Mouse (Mus musculus): Measurements from ENCODE around the gene Dop1a.

The Dop1a gene

DNA sequence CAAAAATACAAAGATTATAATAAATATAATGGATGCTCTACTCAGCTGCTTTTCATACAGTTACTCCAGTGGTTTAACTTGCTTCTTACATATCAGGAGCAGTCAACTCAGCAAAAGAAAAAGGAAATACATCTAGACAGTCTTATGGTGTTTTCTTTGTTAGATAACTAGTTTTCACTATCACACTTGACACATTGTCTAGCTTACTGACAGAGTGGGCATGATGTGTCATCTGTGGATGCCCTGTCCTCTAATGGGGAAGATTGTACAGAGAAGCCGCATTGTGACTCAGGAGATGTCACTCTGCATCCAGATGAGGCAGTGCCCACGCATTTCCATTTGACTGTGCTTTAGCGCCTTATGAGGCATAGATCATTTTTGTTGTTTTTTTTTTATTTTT, 32.1 kb downstream of the Dop1a start:
- DNase-seq (ENCODE audit: inconsistent age in 2 of 2, low spot score in 1 of 2): no peak

GRCm38 (mm10) chr9:86507437-86507836, 40.5 kb downstream of the Dop1a start:
- no peak for DNase-seq (ENCODE audit: inconsistent age in 2 of 2, low spot score in 1 of 2)

- DNase-seq (ENCODE audit: inconsistent age in 2 of 2, low spot score in 1 of 2): no peak
These were observed 46.8 kb downstream of the Dop1a start for GRCm38 (mm10) chr9:86513733-86514132.

GRCm38 (mm10) chr9:86514390-86514789, 47.4 kb downstream of the Dop1a start:
- no peak for DNase-seq (ENCODE audit: inconsistent age in 2 of 2, low spot score in 1 of 2)

GRCm38 (mm10) chr9:86514798-86515197, 47.8 kb downstream of the Dop1a start:
- no peak for DNase-seq (ENCODE audit: inconsistent age in 2 of 2, low spot score in 1 of 2)

- DNase-seq (ENCODE audit: inconsistent age in 2 of 2, low spot score in 1 of 2): no peak
These were observed 55.4 kb downstream of the Dop1a start for GRCm38 (mm10) chr9:86522335-86522734.

- DNase-seq (ENCODE audit: inconsistent age in 2 of 2, low spot score in 1 of 2): peak; percentile 79 to 82
These were observed 58.6 kb downstream of the Dop1a start for GRCm38 (mm10) chr9:86525600-86525999.

DNA sequence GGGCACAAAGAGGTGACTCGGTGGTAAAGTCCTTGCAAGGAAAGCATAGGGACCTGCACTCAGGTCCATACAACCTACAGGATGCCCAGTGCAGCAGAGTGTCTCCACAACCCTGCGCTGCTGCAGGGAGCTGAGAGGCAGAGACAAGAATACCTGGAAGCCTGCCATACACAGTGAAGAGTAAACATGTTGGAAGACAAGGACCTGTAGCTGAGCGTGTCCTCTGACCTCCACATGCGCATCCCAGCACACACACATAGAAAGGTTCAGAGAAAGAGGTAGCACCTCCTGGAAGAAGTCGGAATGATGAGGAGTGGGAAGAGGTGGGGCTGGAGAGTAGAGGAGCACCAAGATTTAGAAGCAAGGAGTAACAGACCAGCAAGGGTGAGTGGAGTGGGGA, 67.1 kb downstream of the Dop1a start:
- DNase-seq (ENCODE audit: inconsistent age in 2 of 2, low spot score in 1 of 2): no peak

GRCm38 (mm10) chr9:86543451-86543850, 76.5 kb downstream of the Dop1a start:
- DNase-seq (ENCODE audit: inconsistent age in 2 of 2, low spot score in 1 of 2): no peak

DNA sequence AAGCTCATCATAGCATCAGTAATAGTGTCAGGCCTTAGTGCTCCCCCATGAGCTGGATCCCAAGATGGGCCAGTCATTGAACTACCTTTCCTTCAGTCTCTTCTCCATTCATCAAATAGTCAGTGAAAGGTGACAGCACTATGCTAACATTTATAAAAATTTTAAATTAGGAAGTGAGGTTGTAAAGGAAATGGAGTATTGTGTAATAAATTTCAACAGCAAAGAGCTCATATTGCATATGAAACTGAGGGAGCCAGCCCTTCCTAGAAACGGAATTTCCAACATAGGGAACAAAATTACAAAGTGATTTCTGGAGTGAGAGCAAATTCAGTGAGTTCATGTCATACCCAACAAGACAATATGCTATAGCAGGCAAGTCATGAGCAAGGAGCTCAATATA, 77.6 kb downstream of the Dop1a start:
- no peak for DNase-seq (ENCODE audit: inconsistent age in 2 of 2, low spot score in 1 of 2)

GRCm38 (mm10) chr9:86549637-86550162, 82.7 kb downstream of the Dop1a start:
- no peak for DNase-seq (ENCODE audit: inconsistent age in 2 of 2, low spot score in 1 of 2)

- DNase-seq (ENCODE audit: inconsistent age in 2 of 2, low spot score in 1 of 2): no peak
These were observed 83.8 kb downstream of the Dop1a start for GRCm38 (mm10) chr9:86550717-86551116.

DNA sequence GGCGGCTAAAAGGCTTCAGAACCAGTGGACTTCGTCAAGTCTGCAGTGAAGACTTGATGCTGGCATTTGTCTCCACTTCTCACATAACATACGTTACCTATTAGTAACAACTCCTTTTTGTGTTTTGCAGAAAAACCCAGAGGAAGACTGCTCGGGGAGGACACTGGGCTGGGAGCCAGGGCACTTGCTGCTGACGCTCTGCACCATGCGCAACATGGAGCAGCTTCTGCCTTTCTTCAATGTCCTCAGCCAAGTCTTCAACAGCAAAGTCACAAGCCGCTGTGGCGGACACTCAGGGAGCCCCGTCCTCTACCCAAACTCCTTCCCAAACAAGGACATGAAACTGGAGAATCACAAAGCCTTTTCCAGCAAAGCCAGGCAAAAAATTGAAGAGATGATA, 86.9 kb downstream of the Dop1a start:
- no peak for DNase-seq (ENCODE audit: inconsistent age in 2 of 2, low spot score in 1 of 2)

GRCm38 (mm10) chr9:86554641-86555040, 87.7 kb downstream of the Dop1a start:
- DNase-seq (ENCODE audit: inconsistent age in 2 of 2, low spot score in 1 of 2): no peak

DNA sequence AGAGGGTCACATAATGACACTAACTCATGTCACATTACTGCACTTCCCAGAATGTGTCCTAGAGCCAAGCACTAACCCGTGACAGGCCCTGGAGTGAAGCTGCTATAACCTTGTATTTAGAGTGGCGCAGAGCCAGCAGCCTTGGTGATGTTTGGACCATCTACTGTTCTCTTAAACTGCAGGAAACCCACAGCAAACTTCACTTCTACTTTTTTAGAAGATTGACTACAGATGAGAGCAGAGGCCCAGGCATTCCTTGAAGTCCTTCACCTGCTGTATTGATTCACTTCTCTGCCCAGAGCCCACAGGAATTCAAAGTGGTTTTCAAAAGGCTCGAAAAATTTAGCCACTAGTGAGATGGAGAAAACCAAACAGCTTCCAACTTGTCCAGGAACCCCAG, 93.6 kb downstream of the Dop1a start:
- DNase-seq (ENCODE audit: inconsistent age in 2 of 2, low spot score in 1 of 2): peak; percentile 64 to 91

GRCm38 (mm10) chr9:86569314-86569910, 102.5 kb downstream of the Dop1a start:
- DNase-seq (ENCODE audit: inconsistent age in 2 of 2, low spot score in 1 of 2): peak in 1 of 2 experiments; percentile 75

DNA sequence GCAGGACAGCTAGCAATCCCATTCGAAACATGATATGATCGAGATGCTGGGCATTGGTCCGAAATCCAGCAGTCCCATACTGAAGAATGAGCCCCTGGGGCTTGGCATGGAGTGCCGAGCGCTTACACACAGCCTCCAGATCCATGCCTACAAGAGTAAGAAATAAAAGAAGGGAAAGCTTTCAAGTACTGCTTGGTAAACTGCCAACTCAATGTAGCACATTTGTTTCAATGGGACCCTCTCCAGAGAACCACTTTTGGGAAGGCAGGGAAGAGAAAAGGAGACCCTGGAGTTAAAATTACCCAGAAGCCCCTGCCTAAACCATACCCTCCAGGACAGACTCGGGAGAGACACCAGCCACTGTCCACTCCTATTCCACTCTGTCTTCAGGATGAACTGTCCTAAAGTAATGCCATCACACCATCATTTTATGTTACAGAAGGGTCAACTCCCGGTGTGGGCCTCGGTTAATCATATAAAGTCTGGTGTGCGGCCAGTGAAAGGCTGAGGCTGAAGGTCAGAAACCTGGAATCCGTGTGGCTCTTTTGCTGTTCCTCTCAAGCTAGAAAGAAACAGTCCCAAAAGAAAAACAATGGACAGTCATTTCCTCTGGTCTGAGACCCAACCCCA, 103.4 kb downstream of the Dop1a start:
- DNase-seq (ENCODE audit: inconsistent age in 2 of 2, low spot score in 1 of 2): no peak

- peak in 1 of 2 experiments; percentile 71 for DNase-seq (ENCODE audit: inconsistent age in 2 of 2, low spot score in 1 of 2)
These were observed 104.0 kb downstream of the Dop1a start for GRCm38 (mm10) chr9:86570946-86571345.

- peak; percentile 98 to 99 for DNase-seq (ENCODE audit: inconsistent age in 2 of 2, low spot score in 1 of 2)
These were observed 104.7 kb downstream of the Dop1a start, which contains the start of the genes Pgm3 and Rwdd2a for GRCm38 (mm10) chr9:86571540-86572135. Gene Pgm3, minus strand, starts transcription at chr9:86571842. Gene Rwdd2a, plus strand, starts transcription at chr9:86571991.

GRCm38 (mm10) chr9:86572196-86572595, 105.2 kb downstream of the Dop1a start:
- DNase-seq (ENCODE audit: inconsistent age in 2 of 2, low spot score in 1 of 2): no peak

GRCm38 (mm10) chr9:86572636-86573291, 105.8 kb downstream of the Dop1a start:
- DNase-seq (ENCODE audit: inconsistent age in 2 of 2, low spot score in 1 of 2): peak; percentile 80 to 94

Data from adrenal gland, adult (tissue).